Mouse (Mus musculus): ENCODE data around the gene Stk26. TPM values are rescaled to one million over a fixed set of nuclear protein-coding genes. Genes with fewer than 3 reads are reported as not detected.

Stk26 gene
- polyA plus RNA-seq, 1 experiment from 2014 or later = 6.1 TPM

DNA sequence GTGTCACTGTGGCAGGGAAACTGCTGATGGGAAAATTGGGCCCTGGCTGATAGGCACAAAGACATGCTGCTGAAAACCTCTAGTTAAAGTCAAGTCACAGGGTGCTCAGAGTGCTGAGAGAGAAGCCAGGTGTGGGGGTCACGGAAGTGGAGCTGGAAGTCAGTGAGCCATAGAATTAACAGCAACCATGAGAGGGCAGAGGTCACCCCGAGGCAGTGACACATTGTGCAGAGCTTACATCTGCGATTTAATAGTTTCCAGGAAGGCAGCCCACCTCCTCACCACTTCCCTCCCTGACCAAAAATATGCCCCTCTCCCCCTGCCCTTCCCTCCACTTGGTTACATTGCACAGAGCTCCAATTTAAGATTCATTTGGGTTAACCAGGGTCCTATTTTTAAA, 76.5 kb downstream of the Stk26 start:
- no peak for ATAC-seq
- H3K36me3 ChIP-seq (ENCODE audit: control insufficient read depth, insufficient read depth) = no peaks in the 10 kb centered on the region
- no peak overlapping the region for H3K27ac ChIP-seq (ENCODE audit: low read depth, low read length)
- TF ChIP-seq CTCF (IDR thresholded peaks at IDR 0.05; ENCODE audit: low read depth) = no peak
- H3K4me3 ChIP-seq (ENCODE audit: low read depth, low read length) = no peak overlapping the region
- WGBS = 43% methylated on average over 3 of the region's 3 CpGs
- no peak overlapping the region for H3K4me2 ChIP-seq (replicated peaks; ENCODE audit: low read depth)
- no peaks in the 10 kb centered on the region for H3K4me1 ChIP-seq (replicated peaks; ENCODE audit: control insufficient read depth, insufficient read depth, low read length)
- H3K9me3 ChIP-seq (ENCODE audit: control insufficient read depth) = no peaks in the 10 kb centered on the region
- H3K27me3 ChIP-seq (replicated peaks; ENCODE audit: control insufficient read depth, insufficient read depth, low read length) = no peaks in the 10 kb centered on the region
- H3K9ac ChIP-seq (ENCODE audit: low read depth, low read length) = no peak overlapping the region

DNA sequence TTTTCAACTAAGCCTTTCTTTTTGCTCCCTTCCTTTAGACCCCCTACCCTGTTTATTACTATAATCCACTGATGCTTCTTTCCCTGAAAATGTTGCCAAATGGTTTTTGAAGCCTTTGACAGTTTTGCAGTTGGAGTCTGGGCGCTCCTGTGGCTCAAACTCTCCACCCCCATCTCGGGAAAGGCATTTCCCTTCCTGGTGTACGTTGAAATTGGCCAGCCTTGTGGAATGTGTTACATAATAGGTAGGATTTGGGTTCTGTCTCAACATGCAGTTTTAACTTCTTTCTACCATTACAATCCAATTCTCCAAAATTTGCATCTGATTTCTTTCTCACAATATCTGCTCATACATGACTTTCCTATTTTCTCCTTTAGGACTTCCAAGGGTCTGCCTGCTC, 77.9 kb downstream of the Stk26 start:
- Histone ChIP-seq H3K36me3 (ENCODE audit: control insufficient read depth, insufficient read depth) (no peaks in the 10 kb centered on the region), H3K27me3 (replicated peaks; ENCODE audit: control insufficient read depth, insufficient read depth, low read length) (no peaks in the 10 kb centered on the region), H3K4me3 (ENCODE audit: low read depth, low read length) (no peak overlapping the region), H3K27ac (ENCODE audit: low read depth, low read length) (no peak overlapping the region), H3K4me2 (replicated peaks; ENCODE audit: low read depth) (no peak overlapping the region), H3K9me3 (ENCODE audit: control insufficient read depth) (no peaks in the 10 kb centered on the region), H3K9ac (ENCODE audit: low read depth, low read length) (no peak overlapping the region), H3K4me1 (replicated peaks; ENCODE audit: control insufficient read depth, insufficient read depth, low read length) (no peaks in the 10 kb centered on the region)
- TF ChIP-seq CTCF (IDR thresholded peaks at IDR 0.05; ENCODE audit: low read depth) = no peak
- WGBS = 60% methylated on average over 3 of the region's 3 CpGs
- ATAC-seq = no peak

DNA sequence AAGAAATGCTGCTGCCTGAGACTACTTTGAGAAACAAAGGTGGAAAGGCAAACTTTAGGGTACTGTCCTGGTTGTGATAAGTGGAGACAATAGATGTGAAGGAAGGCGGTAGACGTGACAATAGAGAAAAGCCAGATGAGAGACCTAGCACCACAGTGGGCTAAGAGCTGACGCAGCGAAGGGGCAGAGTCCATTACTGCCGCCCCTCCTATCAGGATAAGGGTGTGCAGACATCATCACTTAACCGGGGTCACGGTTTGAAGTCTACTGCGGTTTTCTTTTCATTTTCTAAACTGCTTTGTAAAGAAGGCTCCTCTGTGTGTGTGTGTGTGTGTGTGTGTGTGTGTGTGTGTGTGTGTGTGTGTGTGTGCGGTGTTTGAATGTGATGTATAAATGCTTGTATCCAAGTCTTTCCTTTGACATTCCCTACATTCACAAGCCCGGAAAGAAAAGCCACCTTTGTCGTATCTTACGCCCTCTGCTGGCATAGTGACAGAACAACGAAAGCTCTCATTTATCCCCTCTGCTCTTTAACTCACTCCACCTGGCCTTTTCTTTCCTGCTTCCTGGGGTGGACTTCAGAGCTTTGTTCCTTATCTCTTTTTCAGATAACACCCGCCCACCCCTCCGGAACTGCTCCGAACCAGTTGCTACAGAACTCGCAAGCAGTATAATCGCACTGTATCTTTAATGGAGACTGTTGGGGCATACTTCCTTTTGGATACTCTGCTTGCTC, 84.0 kb downstream of the Stk26 start:
- 43% methylated on average over 18 of the region's 18 CpGs for WGBS
- peak; percentile 94 for ATAC-seq

DNA sequence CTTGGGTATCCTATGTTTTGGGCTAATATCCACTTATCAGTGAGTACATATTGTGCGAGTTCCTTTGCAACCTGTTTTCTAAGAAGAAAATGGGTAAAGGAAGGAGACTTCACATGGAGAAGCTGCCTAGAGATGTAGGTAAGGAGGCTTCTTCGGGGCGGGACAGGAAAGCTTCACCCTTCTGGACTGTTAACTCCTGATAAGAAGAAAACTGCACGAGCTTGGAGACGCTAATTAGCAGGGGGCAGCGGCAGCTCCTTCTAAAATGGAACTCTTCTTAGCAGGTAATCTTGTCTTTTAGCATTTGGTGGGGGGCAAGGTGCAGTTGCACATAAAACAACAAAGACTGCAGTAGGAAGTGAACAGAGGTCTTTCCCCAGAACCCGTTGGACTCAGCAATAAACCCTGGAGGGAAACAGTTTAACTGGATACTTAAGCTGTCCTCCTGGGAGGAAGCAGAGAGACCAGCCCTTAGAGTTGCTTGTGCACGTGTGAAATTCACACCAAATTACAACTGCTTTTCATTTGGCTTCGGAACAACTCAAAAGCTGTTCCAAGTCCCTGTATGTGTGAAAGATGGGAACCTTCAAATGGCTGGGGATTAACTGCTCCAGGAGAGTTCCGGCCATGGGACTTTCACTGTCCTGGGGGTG, 86.2 kb downstream of the Stk26 start:
- Histone ChIP-seq H3K36me3 (ENCODE audit: control insufficient read depth, insufficient read depth) (no peaks in the 10 kb centered on the region), H3K9ac (ENCODE audit: low read depth, low read length) (no peak overlapping the region), H3K4me3 (ENCODE audit: low read depth, low read length) (no peak overlapping the region), H3K4me1 (replicated peaks; ENCODE audit: control insufficient read depth, insufficient read depth, low read length) (no peaks in the 10 kb centered on the region), H3K4me2 (replicated peaks; ENCODE audit: low read depth) (no peak overlapping the region), H3K27ac (ENCODE audit: low read depth, low read length) (no peak overlapping the region), H3K9me3 (ENCODE audit: control insufficient read depth) (no peaks in the 10 kb centered on the region), H3K27me3 (replicated peaks; ENCODE audit: control insufficient read depth, insufficient read depth, low read length) (no peaks in the 10 kb centered on the region)
- ATAC-seq = no peak
- WGBS = 64% methylated on average over 10 of the region's 10 CpGs
- TF ChIP-seq CTCF (IDR thresholded peaks at IDR 0.05; ENCODE audit: low read depth) = no peak

More for the DNA sequence above, 84.0 kb downstream of the Stk26 start:
- Histone ChIP-seq H3K4me2 (replicated peaks; ENCODE audit: low read depth) (peak overlapping the region; percentile 38; the same call in 1 of the 2 replicates), H3K4me3 (ENCODE audit: low read depth, low read length) (no peak overlapping the region), H3K4me1 (replicated peaks; ENCODE audit: control insufficient read depth, insufficient read depth, low read length) (no peaks in the 10 kb centered on the region), H3K36me3 (ENCODE audit: control insufficient read depth, insufficient read depth) (no peaks in the 10 kb centered on the region), H3K9ac (ENCODE audit: low read depth, low read length) (no peak overlapping the region), H3K27me3 (replicated peaks; ENCODE audit: control insufficient read depth, insufficient read depth, low read length) (no peaks in the 10 kb centered on the region), H3K27ac (ENCODE audit: low read depth, low read length) (no peak overlapping the region), H3K9me3 (ENCODE audit: control insufficient read depth) (no peaks in the 10 kb centered on the region)
- TF ChIP-seq CTCF (IDR thresholded peaks at IDR 0.05; ENCODE audit: low read depth) = peak; percentile 65

DNA sequence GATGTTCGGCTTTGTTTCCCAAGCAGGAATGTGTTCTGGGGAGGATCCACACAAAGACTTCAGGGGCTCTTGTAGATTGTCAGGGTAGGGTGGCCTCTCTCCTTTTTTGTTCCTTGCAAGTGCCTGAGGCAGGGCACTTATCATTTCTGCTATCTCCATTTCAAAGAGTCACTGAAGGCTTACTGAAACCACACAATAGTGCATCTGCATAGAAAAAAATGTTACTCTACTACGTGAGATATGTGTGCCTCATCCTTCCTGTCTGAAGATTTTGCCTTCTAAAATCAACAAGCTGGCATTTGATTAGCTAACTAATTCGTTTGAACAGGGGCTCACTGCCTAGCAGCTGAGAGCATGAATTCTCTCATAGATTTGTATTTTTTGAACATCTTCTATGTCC, 89.5 kb downstream of the Stk26 start:
- ATAC-seq = no peak
- TF ChIP-seq CTCF (IDR thresholded peaks at IDR 0.05; ENCODE audit: low read depth) = no peak
- Histone ChIP-seq H3K4me1 (replicated peaks; ENCODE audit: control insufficient read depth, insufficient read depth, low read length) (no peaks in the 10 kb centered on the region), H3K9me3 (ENCODE audit: control insufficient read depth) (no peaks in the 10 kb centered on the region), H3K27ac (ENCODE audit: low read depth, low read length) (no peak overlapping the region), H3K36me3 (ENCODE audit: control insufficient read depth, insufficient read depth) (no peaks in the 10 kb centered on the region), H3K27me3 (replicated peaks; ENCODE audit: control insufficient read depth, insufficient read depth, low read length) (no peaks in the 10 kb centered on the region), H3K4me2 (replicated peaks; ENCODE audit: low read depth) (no peak overlapping the region), H3K4me3 (ENCODE audit: low read depth, low read length) (no peak overlapping the region), H3K9ac (ENCODE audit: low read depth, low read length) (no peak overlapping the region)
- WGBS = 56% methylated on average over 3 of the region's 3 CpGs

DNA sequence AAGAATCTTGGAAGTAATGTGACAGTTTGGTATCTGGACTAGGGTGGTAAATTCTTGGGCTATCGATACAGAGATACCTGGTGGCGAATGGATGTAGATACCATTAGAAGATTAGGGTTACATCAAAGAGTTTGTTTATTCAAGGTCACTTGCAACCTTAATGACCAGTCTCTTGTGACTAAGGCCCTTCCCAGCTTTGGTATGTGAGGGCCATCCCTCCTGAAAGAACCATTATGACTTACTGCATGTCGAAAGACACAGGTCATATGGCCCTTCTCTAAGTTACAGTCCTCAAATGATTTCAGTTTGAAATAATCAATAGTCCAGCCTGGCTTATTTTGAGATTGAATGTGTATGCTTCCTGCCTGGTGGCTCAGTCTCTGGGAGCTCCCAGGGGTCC, 96.3 kb downstream of the Stk26 start:
- Histone ChIP-seq H3K27ac (ENCODE audit: low read depth, low read length) (no peak overlapping the region), H3K4me1 (replicated peaks; ENCODE audit: control insufficient read depth, insufficient read depth, low read length) (no peaks in the 10 kb centered on the region), H3K4me3 (ENCODE audit: low read depth, low read length) (no peak overlapping the region), H3K9ac (ENCODE audit: low read depth, low read length) (no peak overlapping the region), H3K4me2 (replicated peaks; ENCODE audit: low read depth) (no peak overlapping the region), H3K9me3 (ENCODE audit: control insufficient read depth) (no peaks in the 10 kb centered on the region), H3K36me3 (ENCODE audit: control insufficient read depth, insufficient read depth) (no peaks in the 10 kb centered on the region), H3K27me3 (replicated peaks; ENCODE audit: control insufficient read depth, insufficient read depth, low read length) (no peaks in the 10 kb centered on the region)
- no peak for ATAC-seq
- WGBS = 58% methylated on average over 3 of the region's 3 CpGs
- no peak for TF ChIP-seq CTCF (IDR thresholded peaks at IDR 0.05; ENCODE audit: low read depth)
